Comparison of ENCODE assay signal across 9 mouse cellular contexts in genomic region chr3:88553880-88554586, GRCm38 (mm10). TPM values are rescaled to one million over a fixed set of nuclear protein-coding genes. Genes with fewer than 3 reads are reported as not detected.
DNase-seq lines count a peak whose midpoint lies in the region; ATAC-seq and TF ChIP-seq lines count a peak whose summit lies in the region.
"Had no signal": no experiment of that assay in that cellular context is flagged by ENCODE, and none has a peak within 500 bp of the region (broad histone marks: within the 10 kb centered on the region; RNA-seq: fewer than 3 reads in every experiment).

No protein-coding gene starts in this region.

- TF ChIP-seq CTCF in ES-Bruce4 (IDR thresholded peaks at IDR 0.05; ENCODE audit: low read depth, low read length) = no peak
- 0 out of 2 replicates have a peak, but pooled peaks have one; percentile 7 for TF ChIP-seq CTCF in heart, postnatal 0 days (IDR thresholded peaks at IDR 0.05; ENCODE audit: low read depth)
- peak; percentile 37; the same call in 1 of the 2 replicates for TF ChIP-seq CTCF in midbrain, postnatal 0 days (IDR thresholded peaks at IDR 0.05)

- peak; percentile 12; the same call in 1 of the 2 replicates for ATAC-seq in cerebellum, adult (ENCODE audit: insufficient number of reproducible peaks, low FRiP score, low TSS enrichment)
- ATAC-seq in heart, postnatal 0 days (ENCODE audit: insufficient read depth, low read depth) = peak; percentile 9
- ATAC-seq in limb, embryonic 14.5 days (ENCODE audit: low FRiP score, low read depth) = peak; percentile 36
- ATAC-seq in midbrain, postnatal 0 days (ENCODE audit: low FRiP score) = peak; percentile 32

- DNase-seq in cerebellum, adult 11 months = no peak
- peak; percentile 36 for DNase-seq in embryo, embryonic 11.5 days (ENCODE audit: low read depth, low spot score)
- DNase-seq in heart, postnatal 0 days (ENCODE audit: low spot score) = peak; percentile 57
- peak; percentile 49 for DNase-seq in limb, embryonic 14.5 days (ENCODE audit: low spot score)
- peak; percentile 66 for DNase-seq in midbrain, postnatal 0 days (ENCODE audit: low spot score)
- DNase-seq in thymus, postnatal 10 days (ENCODE audit: low spot score in 2 of 2) = peak; percentile 62 to 78

- under 1% methylated on average over 33 of the region's 41 CpGs for WGBS in heart, postnatal 0 days
- under 1% methylated on average over 41 of the region's 41 CpGs for WGBS in limb, embryonic 14.5 days
- WGBS in midbrain, postnatal 0 days = under 1% methylated on average over 40 of the region's 41 CpGs

- H3K27me3 ChIP-seq in ES-Bruce4 (ENCODE audit: control insufficient read depth, insufficient read depth, low read length, poor library complexity, severe bottlenecking) = no peaks in the 10 kb centered on the region
- no peaks in the 10 kb centered on the region for H3K27me3 ChIP-seq in heart, postnatal 0 days (ENCODE audit: control insufficient read depth, insufficient read depth, low read length)
- H3K27me3 ChIP-seq in limb, embryonic 14.5 days (ENCODE audit: control insufficient read depth, insufficient read depth, low read length) = no peaks in the 10 kb centered on the region
- no peaks in the 10 kb centered on the region for H3K27me3 ChIP-seq in midbrain, postnatal 0 days (ENCODE audit: insufficient read depth, low read length)

- H3K27ac ChIP-seq in ES-Bruce4 (ENCODE audit: insufficient read depth, low read length) = peak overlapping the region; percentile 86
- peak overlapping the region; percentile 96 for H3K27ac ChIP-seq in heart, postnatal 0 days (ENCODE audit: low read depth)
- H3K27ac ChIP-seq in limb, embryonic 14.5 days (replicated peaks; ENCODE audit: low read depth, low read length) = peak overlapping the region; percentile 95
- H3K27ac ChIP-seq in midbrain, postnatal 0 days (ENCODE audit: low read depth, low read length) = peak overlapping the region; percentile 89

- TF ChIP-seq EP300 in ES-Bruce4 (IDR thresholded peaks at IDR 0.05; ENCODE audit: insufficient read depth, low read depth, low read length) = no peak
- no peak for TF ChIP-seq EP300 in heart, postnatal 0 days (IDR thresholded peaks at IDR 0.05; ENCODE audit: low read depth)

- H3K9ac ChIP-seq in ES-Bruce4 (ENCODE audit: low read depth, poor library complexity, severe bottlenecking) = peak overlapping the region; percentile 100
- peak overlapping the region; percentile 82 for H3K9ac ChIP-seq in heart, postnatal 0 days (replicated peaks; ENCODE audit: low read depth, low read length)
- peak overlapping the region; percentile 84 for H3K9ac ChIP-seq in limb, embryonic 14.5 days (ENCODE audit: low read depth, low read length, severe bottlenecking)
- H3K9ac ChIP-seq in midbrain, postnatal 0 days (replicated peaks; ENCODE audit: low read length, poor library complexity, severe bottlenecking) = peak overlapping the region; percentile 86

- H3K36me3 ChIP-seq in ES-Bruce4 (ENCODE audit: control insufficient read depth, insufficient read depth, low read length, poor library complexity, severe bottlenecking) = peaks cover 33% of the 10 kb centered on the region
- peaks cover 34% of the 10 kb centered on the region for H3K36me3 ChIP-seq in heart, postnatal 0 days (replicated peaks; ENCODE audit: control insufficient read depth, insufficient read depth, low read length)
- peaks cover 34% of the 10 kb centered on the region for H3K36me3 ChIP-seq in limb, embryonic 14.5 days (ENCODE audit: control insufficient read depth, insufficient read depth, low read length)
- peaks cover 27% of the 10 kb centered on the region for H3K36me3 ChIP-seq in midbrain, postnatal 0 days (ENCODE audit: insufficient read depth, low read length)

- no peaks in the 10 kb centered on the region for H3K9me3 ChIP-seq in ES-Bruce4 (replicated peaks; ENCODE audit: control insufficient read depth, insufficient read depth, low read length, poor library complexity, severe bottlenecking)
- H3K9me3 ChIP-seq in heart, postnatal 0 days (replicated peaks; ENCODE audit: control insufficient read depth, low read length) = no peaks in the 10 kb centered on the region
- H3K9me3 ChIP-seq in limb, embryonic 14.5 days (ENCODE audit: control insufficient read depth, low read length) = no peaks in the 10 kb centered on the region
- no peaks in the 10 kb centered on the region for H3K9me3 ChIP-seq in midbrain, postnatal 0 days (ENCODE audit: low read length)

- peak overlapping the region; percentile 79 for H3K4me2 ChIP-seq in heart, postnatal 0 days (ENCODE audit: low read depth, low read length)
- H3K4me2 ChIP-seq in limb, embryonic 14.5 days (replicated peaks; ENCODE audit: low read depth, low read length, severe bottlenecking) = peak overlapping the region; percentile 92
- H3K4me2 ChIP-seq in midbrain, postnatal 0 days (ENCODE audit: low read depth, low read length, poor library complexity, severe bottlenecking) = peak overlapping the region; percentile 70

- TF ChIP-seq POLR2A in ES-Bruce4 (IDR thresholded peaks at IDR 0.05; ENCODE audit: insufficient read depth, low read length) = no peak
- 0 out of 2 replicates have a peak, but pooled peaks have one; percentile 35 for TF ChIP-seq POLR2A in limb, embryonic 14.5 days (IDR thresholded peaks at IDR 0.05; ENCODE audit: borderline replicate concordance, extremely low read depth, insufficient read depth, insufficient read length)

- peak overlapping the region; percentile 99 for H3K4me3 ChIP-seq in ES-Bruce4 (ENCODE audit: low read depth, low read length)
- H3K4me3 ChIP-seq in heart, postnatal 0 days (ENCODE audit: low read depth, low read length) = peak overlapping the region; percentile 74
- peak overlapping the region; percentile 87 for H3K4me3 ChIP-seq in limb, embryonic 14.5 days (replicated peaks; ENCODE audit: low read length)
- H3K4me3 ChIP-seq in midbrain, postnatal 0 days (ENCODE audit: low read depth, low read length) = peak overlapping the region; percentile 77

- peaks cover 3% of the 10 kb centered on the region for H3K4me1 ChIP-seq in ES-Bruce4 (ENCODE audit: control insufficient read depth, insufficient read depth, low read length)
- H3K4me1 ChIP-seq in heart, postnatal 0 days (ENCODE audit: control insufficient read depth, insufficient read depth) = peaks cover 20% of the 10 kb centered on the region
- peaks cover 9% of the 10 kb centered on the region for H3K4me1 ChIP-seq in limb, embryonic 14.5 days (ENCODE audit: control insufficient read depth, insufficient read depth, low read length)
- no peaks in the 10 kb centered on the region for H3K4me1 ChIP-seq in midbrain, postnatal 0 days (ENCODE audit: insufficient read depth, low read length)

RNA-seq across cellular contexts. Expression of gene Ubqln4, which starts 0.5 kb away (rescaled TPM):
- 118 and 133 TPM in 2 replicates for polyA plus RNA-seq in ES-Bruce4 (2011; ENCODE audit: insufficient read depth, insufficient read length, low read depth, missing spikeins)
- total RNA-seq in heart, postnatal 0 days (2014; rRNA removed; ENCODE audit: low replicate concordance) = 74.9 and 82.4 TPM in 2 replicates
- 18.3 and 19.0 TPM in 2 replicates for polyA plus RNA-seq in heart, postnatal 0 days (2015; fragmentation: Nextera tagmentation; extraction: Ambion mirVana)
- polyA plus RNA-seq in limb, embryonic 14.5 days (2012; rRNA removed) = 90.4 and 112 TPM in 2 replicates
- polyA plus RNA-seq in limb, embryonic 14.5 days (2014; fragmentation: Nextera tagmentation; extraction: Ambion mirVana) = 52.5 and 57.8 TPM in 2 replicates
- total RNA-seq in midbrain, postnatal 0 days (2014; rRNA removed) = 103 and 120 TPM in 2 replicates
- polyA plus RNA-seq in midbrain, postnatal 0 days (2015; fragmentation: Nextera tagmentation; extraction: Ambion mirVana) = 29.7 and 30.4 TPM in 2 replicates

RNA-seq across cellular contexts. Expression of gene Lamtor2, which starts 1.2 kb away (rescaled TPM):
- polyA plus RNA-seq in ES-Bruce4 (2011; ENCODE audit: insufficient read depth, insufficient read length, low read depth, missing spikeins) = 138 and 151 TPM in 2 replicates
- 3.6 and 34.6 TPM in 2 replicates for total RNA-seq in heart, postnatal 0 days (2014; rRNA removed; ENCODE audit: low replicate concordance)
- 131 and 136 TPM in 2 replicates for polyA plus RNA-seq in heart, postnatal 0 days (2015; fragmentation: Nextera tagmentation; extraction: Ambion mirVana)
- polyA plus RNA-seq in limb, embryonic 14.5 days (2012; rRNA removed) = 92.5 and 117 TPM in 2 replicates
- 100 and 103 TPM in 2 replicates for polyA plus RNA-seq in limb, embryonic 14.5 days (2014; fragmentation: Nextera tagmentation; extraction: Ambion mirVana)
- total RNA-seq in midbrain, postnatal 0 days (2014; rRNA removed) = 46.7 and 66.0 TPM in 2 replicates
- 187 and 205 TPM in 2 replicates for polyA plus RNA-seq in midbrain, postnatal 0 days (2015; fragmentation: Nextera tagmentation; extraction: Ambion mirVana)

RNA-seq across cellular contexts. Expression of gene Rab25, which starts 5.9 kb away (rescaled TPM):
- polyA plus RNA-seq in ES-Bruce4 (2011; ENCODE audit: insufficient read depth, insufficient read length, low read depth, missing spikeins) = 33.2 and 35.1 TPM in 2 replicates
- 0.39 and 2.5 TPM in 2 replicates for total RNA-seq in heart, postnatal 0 days (2014; rRNA removed; ENCODE audit: low replicate concordance)
- 0.16 TPM in 1 of 2 replicates, not detected in the other for polyA plus RNA-seq in heart, postnatal 0 days (2015; fragmentation: Nextera tagmentation; extraction: Ambion mirVana)
- polyA plus RNA-seq in limb, embryonic 14.5 days (2012; rRNA removed) = 27.0 and 35.0 TPM in 2 replicates
- polyA plus RNA-seq in limb, embryonic 14.5 days (2014; fragmentation: Nextera tagmentation; extraction: Ambion mirVana) = 52.7 and 70.4 TPM in 2 replicates
- total RNA-seq in midbrain, postnatal 0 days (2014; rRNA removed) = 0.60 TPM in 1 of 2 replicates, not detected in the other
- polyA plus RNA-seq in midbrain, postnatal 0 days (2015; fragmentation: Nextera tagmentation; extraction: Ambion mirVana) = 0.46 TPM in 1 of 2 replicates, not detected in the other
- total RNA-seq: layer of hippocampus, postnatal 25 days had no signal

RNA-seq across cellular contexts. Expression of gene Ssr2, which starts 21.6 kb away (rescaled TPM):
- 348 and 382 TPM in 2 replicates for polyA plus RNA-seq in ES-Bruce4 (2011; ENCODE audit: insufficient read depth, insufficient read length, low read depth, missing spikeins)
- 246 and 286 TPM in 2 replicates for total RNA-seq in heart, postnatal 0 days (2014; rRNA removed; ENCODE audit: low replicate concordance)
- polyA plus RNA-seq in heart, postnatal 0 days (2015; fragmentation: Nextera tagmentation; extraction: Ambion mirVana) = 144 and 146 TPM in 2 replicates
- polyA plus RNA-seq in limb, embryonic 14.5 days (2012; rRNA removed) = 422 and 466 TPM in 2 replicates
- polyA plus RNA-seq in limb, embryonic 14.5 days (2014; fragmentation: Nextera tagmentation; extraction: Ambion mirVana) = 307 and 325 TPM in 2 replicates
- total RNA-seq in midbrain, postnatal 0 days (2014; rRNA removed) = 236 and 250 TPM in 2 replicates
- 196 and 210 TPM in 2 replicates for polyA plus RNA-seq in midbrain, postnatal 0 days (2015; fragmentation: Nextera tagmentation; extraction: Ambion mirVana)

RNA-seq across cellular contexts. Expression of gene Mex3a, which starts 21.8 kb away (rescaled TPM):
- polyA plus RNA-seq in ES-Bruce4 (2011; ENCODE audit: insufficient read depth, insufficient read length, low read depth, missing spikeins) = 42.3 and 43.4 TPM in 2 replicates
- total RNA-seq in heart, postnatal 0 days (2014; rRNA removed; ENCODE audit: low replicate concordance) = 6.0 and 9.7 TPM in 2 replicates
- polyA plus RNA-seq in heart, postnatal 0 days (2015; fragmentation: Nextera tagmentation; extraction: Ambion mirVana) = 2.6 and 2.7 TPM in 2 replicates
- polyA plus RNA-seq in limb, embryonic 14.5 days (2012; rRNA removed) = 49.3 and 60.8 TPM in 2 replicates
- 26.7 and 33.1 TPM in 2 replicates for polyA plus RNA-seq in limb, embryonic 14.5 days (2014; fragmentation: Nextera tagmentation; extraction: Ambion mirVana)
- 56.9 and 58.2 TPM in 2 replicates for total RNA-seq in midbrain, postnatal 0 days (2014; rRNA removed)
- 15.4 and 16.1 TPM in 2 replicates for polyA plus RNA-seq in midbrain, postnatal 0 days (2015; fragmentation: Nextera tagmentation; extraction: Ambion mirVana)

Comparison
In these comparisons a context has a peak if more than half of its experiments do, and no peak if none do; other contexts are left out.
1. RNA of gene Rab25, which starts 5.9 kb away (polyA plus RNA-seq): 27.0 to 70.4 TPM in limb, embryonic 14.5 days and 33.2 to 35.1 TPM in ES-Bruce4; 0.46 TPM in midbrain, postnatal 0 days and 0.16 TPM in heart, postnatal 0 days; every median in the first group is over 10 times any median in the second.
2. Peak in every context shown above with its lines, with median percentiles within 50 percentile points of each other: ATAC-seq, H3K27ac ChIP-seq, H3K4me3 ChIP-seq, H3K9ac ChIP-seq and H3K4me2 ChIP-seq.